Mouse (Mus musculus) hindlimb bud, embryonic 11.5 days (tissue): ENCODE data around the gene Klra5.
"Not testable (repeated sequence)": the region's sequence is repeated elsewhere in the genome, so short reads cannot be mapped to it uniquely, and the experiment has no call there.

Source experiments
- DNase-seq: peaks from one replicate; pipeline ENCODE4 v3.0.0-alpha.2; 2012; ENCODE audit warnings: low read depth, low spot score; ENCODE audit errors: extremely low spot score

The Klra5 gene

DNA sequence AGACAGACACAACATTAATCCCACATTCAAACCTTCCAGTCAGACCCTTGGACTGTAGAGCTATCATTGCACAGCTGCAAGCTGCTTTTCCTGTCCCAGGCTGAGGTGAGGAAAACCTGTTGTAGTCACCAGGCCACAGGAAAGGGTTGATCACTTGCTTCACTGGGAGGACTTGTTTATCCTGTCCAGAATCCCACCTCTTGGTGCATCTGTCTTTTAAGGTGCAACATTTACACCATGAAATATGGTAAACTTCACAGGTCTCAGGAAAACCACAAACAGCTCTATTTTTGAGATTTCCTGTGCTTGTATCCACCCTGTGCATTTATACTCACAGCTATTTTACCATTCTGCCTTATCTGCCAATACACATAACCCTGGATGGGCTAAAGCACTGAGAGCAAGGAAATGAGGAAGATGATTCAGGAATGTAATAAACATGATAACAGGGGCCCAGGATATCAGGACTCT is at the start of gene Klra5:
Gene Klra5, minus strand, starts transcription at position 175 of the 471 bp plus-strand sequence.
- DNase-seq = not testable (repeated sequence)

GRCm38 (mm10) chr6:129916996-129917395 is 454 bp downstream of the Klra5 start:
- DNase-seq = no peak

DNA sequence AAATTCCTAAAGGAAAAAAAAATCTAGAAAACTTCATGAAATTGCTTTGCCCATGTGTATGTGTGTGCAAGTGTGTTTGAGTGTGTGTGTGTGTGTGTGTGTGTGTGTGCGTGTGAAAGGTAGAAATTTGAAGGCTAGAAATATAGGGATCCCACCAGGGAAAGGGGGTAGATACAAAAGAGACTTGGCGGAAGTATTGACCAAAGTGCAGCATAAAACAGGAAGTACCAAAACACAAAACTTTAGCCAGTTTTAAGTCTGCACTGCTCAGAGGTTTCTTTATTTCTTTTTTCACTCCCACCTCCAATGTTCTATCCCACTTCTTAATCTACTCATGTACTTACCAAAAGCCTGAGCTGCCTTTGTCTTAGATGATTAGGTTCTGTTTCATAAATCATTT is 34.9 kb downstream of the Klra5 start:
- no peak for DNase-seq

- no peak for DNase-seq
Observed at GRCm38 (mm10) chr6:129876549-129876948, 40.9 kb downstream of the Klra5 start, which contains the start of gene Klra17. Gene Klra17, minus strand, starts transcription at chr6:129876672.

- DNase-seq = not testable (repeated sequence)
Observed at GRCm38 (mm10) chr6:129862349-129862748, 55.1 kb downstream of the Klra5 start, which contains the start of gene Gm17631. Gene Gm17631, plus strand, starts transcription at chr6:129862649.
